Comparison of ENCODE assay signal across 8 mouse cellular contexts in genomic region chr12:12680371-12680921, GRCm38 (mm10).
DNase-seq lines count a peak whose midpoint lies in the region; ATAC-seq lines count a peak whose summit lies in the region.

No protein-coding gene starts in this region.

- peak; percentile 62; the same call in 1 of the 2 replicates for ATAC-seq in heart, embryonic 11.5 days (replicated peaks; ENCODE audit: insufficient number of reproducible peaks, low FRiP score, low TSS enrichment)
- ATAC-seq in embryonic facial prominence, embryonic 15.5 days (ENCODE audit: insufficient number of reproducible peaks, low FRiP score, low TSS enrichment, low read depth) = peak; percentile 58
- ATAC-seq in hindbrain, embryonic 13.5 days (ENCODE audit: low FRiP score) = peak; percentile 89
- ATAC-seq in limb, embryonic 12.5 days (ENCODE audit: insufficient number of reproducible peaks, insufficient read depth, low FRiP score, low TSS enrichment, low read depth) = peak; percentile 81

- no peaks in the 10 kb centered on the region for H3K36me3 ChIP-seq in heart, embryonic 11.5 days (ENCODE audit: control insufficient read depth, insufficient read depth, low read length)
- H3K36me3 ChIP-seq in embryonic facial prominence, embryonic 15.5 days = no peaks in the 10 kb centered on the region
- no peaks in the 10 kb centered on the region for H3K36me3 ChIP-seq in hindbrain, embryonic 13.5 days
- H3K36me3 ChIP-seq in limb, embryonic 12.5 days = no peaks in the 10 kb centered on the region

- H3K9me3 ChIP-seq in heart, embryonic 11.5 days (replicated peaks; ENCODE audit: control insufficient read depth, low read length) = no peaks in the 10 kb centered on the region
- H3K9me3 ChIP-seq in embryonic facial prominence, embryonic 15.5 days (replicated peaks) = no peaks in the 10 kb centered on the region
- H3K9me3 ChIP-seq in hindbrain, embryonic 13.5 days = no peaks in the 10 kb centered on the region
- no peaks in the 10 kb centered on the region for H3K9me3 ChIP-seq in limb, embryonic 12.5 days

- peak overlapping the region; percentile 30 for H3K4me3 ChIP-seq in heart, embryonic 11.5 days (ENCODE audit: low read depth, low read length)
- peak overlapping the region; percentile 10 for H3K4me3 ChIP-seq in embryonic facial prominence, embryonic 15.5 days (replicated peaks)
- peak overlapping the region; percentile 32 for H3K4me3 ChIP-seq in hindbrain, embryonic 13.5 days
- peak overlapping the region; percentile 31 for H3K4me3 ChIP-seq in limb, embryonic 12.5 days (replicated peaks)

- H3K27ac ChIP-seq in heart, embryonic 11.5 days (ENCODE audit: low read depth, low read length) = peak overlapping the region; percentile 78
- no peak overlapping the region for H3K27ac ChIP-seq in embryonic facial prominence, embryonic 15.5 days (replicated peaks)
- peak overlapping the region; percentile 95 for H3K27ac ChIP-seq in hindbrain, embryonic 13.5 days
- H3K27ac ChIP-seq in limb, embryonic 12.5 days = peak overlapping the region; percentile 57

- WGBS in heart, embryonic 11.5 days (ENCODE audit: insufficient replicate concordance) = 17% methylated on average over 14 of the region's 14 CpGs
- whole genome bisulfite sequencing in embryonic facial prominence, embryonic 15.5 days = 7% methylated on average over 14 of the region's 14 CpGs
- 5% methylated on average over 14 of the region's 14 CpGs for WGBS in hindbrain, embryonic 13.5 days
- WGBS in limb, embryonic 12.5 days = 15% methylated on average over 14 of the region's 14 CpGs

- peaks cover 32% of the 10 kb centered on the region for H3K4me1 ChIP-seq in heart, embryonic 11.5 days (ENCODE audit: control insufficient read depth, insufficient read depth, low read length)
- peaks cover 30% of the 10 kb centered on the region for H3K4me1 ChIP-seq in embryonic facial prominence, embryonic 15.5 days
- H3K4me1 ChIP-seq in hindbrain, embryonic 13.5 days (replicated peaks) = peaks cover 67% of the 10 kb centered on the region
- H3K4me1 ChIP-seq in limb, embryonic 12.5 days (replicated peaks) = peaks cover 40% of the 10 kb centered on the region

- DNase-seq in heart, adult 11 months = no peak
- DNase-seq in retina, postnatal 7 days (ENCODE audit: low read depth, low spot score) = peak; percentile 33
- DNase-seq in adipocyte (ENCODE audit: low spot score) = no peak
- no peak for DNase-seq in urinary bladder, adult 2 months (ENCODE audit: low spot score)

- H3K4me2 ChIP-seq in heart, embryonic 11.5 days = peak overlapping the region; percentile 55
- H3K4me2 ChIP-seq in embryonic facial prominence, embryonic 15.5 days (replicated peaks) = peak overlapping the region; percentile 46
- peak overlapping the region; percentile 54 for H3K4me2 ChIP-seq in hindbrain, embryonic 13.5 days
- peak overlapping the region; percentile 56 for H3K4me2 ChIP-seq in limb, embryonic 12.5 days

- peak overlapping the region; percentile 58 for H3K9ac ChIP-seq in heart, embryonic 11.5 days (ENCODE audit: low read depth, low read length)
- H3K9ac ChIP-seq in embryonic facial prominence, embryonic 15.5 days = no peak overlapping the region
- H3K9ac ChIP-seq in hindbrain, embryonic 13.5 days = peak overlapping the region; percentile 76
- peak overlapping the region; percentile 50 for H3K9ac ChIP-seq in limb, embryonic 12.5 days (replicated peaks)

- H3K27me3 ChIP-seq in heart, embryonic 11.5 days (ENCODE audit: control insufficient read depth, insufficient read depth, low read length) = no peaks in the 10 kb centered on the region
- H3K27me3 ChIP-seq in embryonic facial prominence, embryonic 15.5 days = no peaks in the 10 kb centered on the region
- peaks cover 4% of the 10 kb centered on the region; the same call in 1 of the 2 replicates for H3K27me3 ChIP-seq in hindbrain, embryonic 13.5 days
- peaks cover 3% of the 10 kb centered on the region; the same call in 1 of the 2 replicates for H3K27me3 ChIP-seq in limb, embryonic 12.5 days
